Mouse (Mus musculus): Measurements from ENCODE around the gene Gli2. TPM values are rescaled to one million over a fixed set of nuclear protein-coding genes. Genes with fewer than 3 reads are reported as not detected.

Gene Gli2
- total RNA-seq, 2 experiments from 2014 or later: 4.6 to 5.2 TPM

- DNase-seq: no peak
These were observed 257.8 kb downstream of the Gli2 start for GRCm38 (mm10) chr1:118795415-118796167.

GRCm38 (mm10) chr1:118789871-118790270 is 263.5 kb downstream of the Gli2 start:
- DNase-seq: no peak

- DNase-seq: no peak
These were observed 264.0 kb downstream of the Gli2 start for GRCm38 (mm10) chr1:118789468-118789867.

- no peak for DNase-seq
These were observed 264.6 kb downstream of the Gli2 start for GRCm38 (mm10) chr1:118788813-118789212.

- no peak for DNase-seq
These were observed 265.9 kb downstream of the Gli2 start for GRCm38 (mm10) chr1:118787486-118787885.

Small RNAs within 50 kb of the gene (microRNA-seq; reads per million reads assigned to microRNA genes)
- gene Mir6346: 0 reads per million in 2 experiments

Data from heart, postnatal 4 days (tissue).